Mouse (Mus musculus) erythroblast, embryonic 14.5 days (primary cell): ENCODE results near the gene Gm815.

Experiments
- GATA1 ChIP-seq: IDR thresholded peaks from 2 replicates; pipeline ENCODE4 v1.6.1; 2012; ENCODE audit warnings: low read length, inconsistent platforms, mixed read lengths
- TAL1 ChIP-seq: IDR thresholded peaks from 3 replicates; pipeline ENCODE4 v1.6.1; 2012; ENCODE audit warnings: low read length, inconsistent platforms, mixed read lengths

DNA sequence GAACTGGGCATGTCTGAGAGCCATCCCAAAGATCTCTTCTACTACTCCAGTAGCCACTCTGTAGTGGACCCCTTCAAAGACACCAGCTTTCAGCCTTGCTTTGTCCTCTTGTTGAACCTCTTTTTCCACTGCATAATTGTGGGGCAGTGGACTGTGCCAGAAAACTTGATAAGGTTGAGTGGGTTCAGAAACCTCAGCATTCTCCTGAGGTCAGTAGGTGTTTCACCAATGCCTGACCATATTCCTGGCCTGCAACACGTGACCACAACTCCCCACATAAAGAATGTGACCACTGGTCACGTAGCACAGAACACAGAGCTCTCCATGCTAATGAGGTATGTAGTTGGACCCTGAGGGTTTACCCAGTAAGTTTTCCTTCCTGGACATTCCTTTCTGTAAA, 48.5 kb downstream of the Gm815 start:
- no peak for TF ChIP-seq GATA1
- no peak for TF ChIP-seq TAL1
